In the genomic region with DNA sequence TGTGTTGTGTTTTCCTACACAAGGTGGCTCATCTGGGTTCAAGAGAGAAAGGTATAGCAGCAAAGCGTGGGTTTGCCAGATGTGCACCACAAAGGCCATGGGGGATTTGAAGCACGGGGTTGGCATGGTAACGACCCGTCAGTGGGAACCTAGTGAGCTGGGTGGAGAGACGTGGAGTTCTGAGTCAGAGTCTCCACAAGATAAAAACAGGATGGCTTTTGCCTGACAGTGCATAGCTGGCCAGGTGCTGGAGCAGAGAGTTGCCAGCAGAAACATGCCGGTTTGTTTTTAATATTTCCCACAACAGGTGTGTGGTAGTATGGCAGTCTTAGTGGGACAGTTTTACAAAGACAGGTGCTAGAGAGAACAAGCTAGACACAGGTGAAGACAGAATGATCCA, we compare ENCODE assay signal across 15 mouse cellular contexts.
DNase-seq lines count a peak whose midpoint lies in the region; ATAC-seq and TF ChIP-seq lines count a peak whose summit lies in the region.
"Had no signal": no experiment of that assay in that cellular context is flagged by ENCODE, and none has a peak within 500 bp of the region (broad histone marks: within the 10 kb centered on the region; RNA-seq: fewer than 3 reads in every experiment).

No protein-coding gene starts in this region.

- no peak for TF ChIP-seq CTCF in left cerebral cortex, adult 2 months (IDR thresholded peaks at IDR 0.05)

- H3K4me2 ChIP-seq in midbrain, embryonic 14.5 days (ENCODE audit: low read length), result no peak overlapping the region
- H3K4me2 ChIP-seq: embryonic facial prominence, embryonic 12.5 days; heart, embryonic 15.5 days; hindbrain, embryonic 13.5 days; liver, embryonic 15.5 days had no signal

- H3K27ac ChIP-seq in midbrain, embryonic 14.5 days (replicated peaks; ENCODE audit: low read depth, low read length), result no peak overlapping the region
- no peak overlapping the region for H3K27ac ChIP-seq in midbrain, embryonic 10.5 days (replicated peaks)
- no peak overlapping the region for H3K27ac ChIP-seq in left cerebral cortex, adult 2 months
- H3K27ac ChIP-seq: embryonic facial prominence, embryonic 12.5 days; heart, embryonic 15.5 days; hindbrain, embryonic 13.5 days; liver, embryonic 15.5 days; macrophage had no signal

- no peaks in the 10 kb centered on the region for H3K36me3 ChIP-seq in midbrain, embryonic 14.5 days (ENCODE audit: control insufficient read depth, insufficient read depth, low read length)
- no peaks in the 10 kb centered on the region for H3K36me3 ChIP-seq in midbrain, embryonic 10.5 days
- H3K36me3 ChIP-seq: embryonic facial prominence, embryonic 12.5 days; heart, embryonic 15.5 days; hindbrain, embryonic 13.5 days; liver, embryonic 15.5 days had no signal

- no peaks in the 10 kb centered on the region for H3K4me1 ChIP-seq in midbrain, embryonic 14.5 days (ENCODE audit: control insufficient read depth, insufficient read depth, low read length)
- no peaks in the 10 kb centered on the region for H3K4me1 ChIP-seq in midbrain, embryonic 10.5 days
- H3K4me1 ChIP-seq: embryonic facial prominence, embryonic 12.5 days; heart, embryonic 15.5 days; hindbrain, embryonic 13.5 days; liver, embryonic 15.5 days had no signal

- 62% methylated on average over 6 of the region's 6 CpGs for WGBS in midbrain, embryonic 14.5 days
- WGBS in midbrain, embryonic 10.5 days, result 75% methylated on average over 6 of the region's 6 CpGs

- no peak overlapping the region for H3K9ac ChIP-seq in midbrain, embryonic 14.5 days (replicated peaks; ENCODE audit: low read length)
- H3K9ac ChIP-seq: embryonic facial prominence, embryonic 12.5 days; heart, embryonic 15.5 days; hindbrain, embryonic 13.5 days; liver, embryonic 15.5 days had no signal

- H3K9me3 ChIP-seq in midbrain, embryonic 14.5 days (ENCODE audit: control insufficient read depth, low read length), result no peaks in the 10 kb centered on the region
- H3K9me3 ChIP-seq in midbrain, embryonic 10.5 days (replicated peaks), result no peaks in the 10 kb centered on the region
- H3K9me3 ChIP-seq: embryonic facial prominence, embryonic 12.5 days; hindbrain, embryonic 13.5 days; liver, embryonic 15.5 days had no signal

- H3K27me3 ChIP-seq in midbrain, embryonic 14.5 days (ENCODE audit: control insufficient read depth, insufficient read depth, low read length), result no peaks in the 10 kb centered on the region
- H3K27me3 ChIP-seq in midbrain, embryonic 10.5 days (ENCODE audit: low read depth, poor library complexity, severe bottlenecking), result no peaks in the 10 kb centered on the region
- H3K27me3 ChIP-seq: embryonic facial prominence, embryonic 12.5 days; heart, embryonic 15.5 days; hindbrain, embryonic 13.5 days; liver, embryonic 15.5 days had no signal

- no peak overlapping the region for H3K4me3 ChIP-seq in midbrain, embryonic 14.5 days (replicated peaks; ENCODE audit: low read depth, low read length)
- H3K4me3 ChIP-seq in midbrain, embryonic 10.5 days, result no peak overlapping the region
- H3K4me3 ChIP-seq in left cerebral cortex, adult 2 months, result no peak overlapping the region
- H3K4me3 ChIP-seq: embryonic facial prominence, embryonic 12.5 days; heart, embryonic 15.5 days; hindbrain, embryonic 13.5 days; liver, embryonic 15.5 days had no signal

- intact Hi-C loops in left cerebral cortex, adult 2 months (cut with DNase I), result no loop called here

- ATAC-seq in midbrain, embryonic 14.5 days (ENCODE audit: low FRiP score, low TSS enrichment), result no peak

- DNase-seq in adrenal gland, adult (ENCODE audit: inconsistent age in 2 of 2, low spot score in 1 of 2), result peak; percentile 59 to 71
- no peak for DNase-seq in adrenal gland, postnatal 4 days (ENCODE audit: low spot score in 2 of 2)
- peak; percentile 26 for DNase-seq in midbrain, embryonic 14.5 days
- DNase-seq in midbrain, embryonic 10.5 days (ENCODE audit: low spot score), result no peak
- peak; percentile 50 for DNase-seq in brain, adult 2 months (ENCODE audit: low read depth, low spot score)
- DNase-seq in thymus, postnatal 10 days (ENCODE audit: low spot score in 2 of 2), result peak; percentile 49 to 59
- no peak for DNase-seq in left cerebral cortex, adult 2 months (ENCODE audit: extremely low spot score in 1 of 2, low spot score in 2 of 2)
- DNase-seq in lung, adult 18-20 months, result no peak
- DNase-seq: cerebellum, postnatal 14 days; kidney, adult 9 months had no signal

Comparison
In these comparisons a context has a peak if more than half of its experiments do, and no peak if none do; other contexts are left out.
1. DNase-seq: peak in adrenal gland, adult (2 of 2), midbrain, embryonic 14.5 days (single experiment), brain, adult 2 months (single experiment) and thymus, postnatal 10 days (2 of 2); none in adrenal gland, postnatal 4 days (0 of 2), midbrain, embryonic 10.5 days (single experiment), left cerebral cortex, adult 2 months (0 of 2) and lung, adult 18-20 months (0 of 2).